Mouse (Mus musculus) adrenal gland, adult 2 months (tissue): ENCODE results near the gene Zfp967. TPM values are rescaled to one million over a fixed set of nuclear protein-coding genes. Genes with fewer than 3 reads are reported as not detected.
"Not testable (repeated sequence)": the region's sequence is repeated elsewhere in the genome, so short reads cannot be mapped to it uniquely, and the experiment has no call there.

ENCODE experiments used
- DNase-seq: peaks from one replicate; pipeline ENCODE4 v3.0.0; 2021
- long read RNA-seq: library from polyadenylated mRNA; stranded (forward); transcript quantifications from one replicate; pipeline ENCODE4 v2.0.0, GENCODE M21; 2021
- polyA plus RNA-seq: library from polyadenylated mRNA; depleted of rRNA; stranded (reverse); fragments of >200 nt; gene quantifications from 2 replicates; pipeline ENCODE4 v1.2.3, GENCODE M21; 2012; rRNA removed
- total RNA-seq, 2 experiments: library from RNA; stranded (reverse); gene quantifications; 2 replicates each; pipeline ENCODE4 v1.2.3; 2021

Zfp967 gene
- total RNA-seq (not detected), polyA plus RNA-seq (not detected in 2 replicates)
- long read RNA-seq, partial matches to known transcripts: 0 of 2 reads
- long read RNA-seq, other reads (novel, unspliced or antisense): 2 of 2 reads

- not testable (repeated sequence) for DNase-seq
Measured at GRCm38 (mm10) chr2:176520756-176521155, at the start of gene Zfp967. Zfp967 (plus strand) TSS chr2:176521056.

DNA sequence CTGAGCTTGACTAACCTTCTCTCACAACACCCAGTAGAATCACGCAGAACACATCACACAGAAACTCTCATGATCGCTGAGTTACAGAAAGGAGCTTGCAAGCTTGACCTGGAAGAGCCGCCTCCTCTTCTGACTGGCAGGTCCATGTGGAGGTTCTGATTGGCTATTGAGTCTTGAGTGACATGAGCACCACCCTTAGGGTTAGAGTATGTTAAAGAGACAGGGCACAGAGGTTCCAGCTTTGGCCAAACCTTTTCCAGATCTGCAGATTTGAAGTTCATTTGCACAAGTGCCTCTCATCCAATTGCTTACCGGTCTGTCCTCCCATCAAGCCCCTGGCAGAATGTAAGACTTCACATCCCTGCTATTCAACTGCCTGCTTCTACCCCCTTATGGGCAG, 34.2 kb upstream of the Zfp967 start, which contains the start of gene Gm14434:
Gene Gm14434, minus strand, starts transcription at position 101 of the 400 bp plus-strand sequence.
- not testable (repeated sequence) for DNase-seq

Other genes with a start within 250 kb of the Zfp967 start
- gene Gm11009, start 201.6 kb upstream of the Zfp967 start, total RNA-seq: not detected
- not detected in 2 replicates for gene Gm11009, start 201.6 kb upstream of the Zfp967 start, polyA plus RNA-seq
- 10 to 100 TPM in 1 of 2 experiments, 1 to 10 TPM in 1; 6.9 to 13.6 TPM for gene Gm14435, start 97.5 kb upstream of the Zfp967 start, total RNA-seq
- 0.39 TPM in 1 of 2 replicates, not detected in the other for gene Gm14435, start 97.5 kb upstream of the Zfp967 start, polyA plus RNA-seq
- gene Gm14434, start 34.3 kb upstream of the Zfp967 start, total RNA-seq: not detected
- 1.2 and 1.4 TPM in 2 replicates for gene Gm14434, start 34.3 kb upstream of the Zfp967 start, polyA plus RNA-seq
- gene Gm14308, start 115.3 kb downstream of the Zfp967 start, total RNA-seq: 1 to 10 TPM; 4.6 to 5.5 TPM
- gene Gm14308, start 115.3 kb downstream of the Zfp967 start, polyA plus RNA-seq: 0.29 and 0.52 TPM in 2 replicates
- 10 to 100 TPM in 1 of 2 experiments, 1 to 10 TPM in 1; 10.0 to 13.3 TPM for gene Zfp973, start 149.5 kb downstream of the Zfp967 start, total RNA-seq
- 0.30 and 0.64 TPM in 2 replicates for gene Zfp973, start 149.5 kb downstream of the Zfp967 start, polyA plus RNA-seq
- gene Gm14305, start 187.3 kb downstream of the Zfp967 start, total RNA-seq: 10 to 100 TPM; 11.0 to 13.0 TPM
- 0.39 and 0.67 TPM in 2 replicates for gene Gm14305, start 187.3 kb downstream of the Zfp967 start, polyA plus RNA-seq